Mouse (Mus musculus) forebrain, embryonic 16.5 days (tissue): ENCODE data around the gene Ap2a2. TPM values are rescaled to one million over a fixed set of nuclear protein-coding genes. Genes with fewer than 3 reads are reported as not detected.
"Not testable (repeated sequence)": the region's sequence is repeated elsewhere in the genome, so short reads cannot be mapped to it uniquely, and the experiment has no call there.

Experiments used
- ATAC-seq: fragments of 200-750 bp; cut with Nextera tagmentation; 2 replicates; pipeline ENCODE4 v1.8.0; 2017; ENCODE audit warnings: mild to moderate bottlenecking, moderate library complexity
- H3K27ac ChIP-seq: fragments of 300-500 bp; sonication (generic); 2 replicates; pipeline ENCODE4 v1.5.1; 2014; ENCODE audit warnings: low read length, control low read depth
- H3K27me3 ChIP-seq: fragments of 300-500 bp; sonication (generic); replicated peaks from 2 replicates; pipeline ENCODE4 v1.6.1; 2014; ENCODE audit warnings: low read length; ENCODE audit not compliant: control insufficient read depth, insufficient read depth
- H3K36me3 ChIP-seq: fragments of 300-500 bp; sonication (generic); 2 replicates; pipeline ENCODE4 v1.6.1; 2014; ENCODE audit not compliant: control insufficient read depth, insufficient read depth
- H3K4me1 ChIP-seq: fragments of 300-500 bp; sonication (generic); replicated peaks from 2 replicates; pipeline ENCODE4 v1.6.1; 2014; ENCODE audit warnings: low read length; ENCODE audit not compliant: control insufficient read depth, insufficient read depth
- H3K4me2 ChIP-seq: fragments of 300-500 bp; sonication (generic); 2 replicates; pipeline ENCODE4 v1.6.1; 2014; ENCODE audit warnings: mild to moderate bottlenecking, low read length, control low read depth
- H3K4me3 ChIP-seq: fragments of 300-500 bp; sonication (generic); replicated peaks from 2 replicates; pipeline ENCODE4 v1.5.1; 2014; ENCODE audit warnings: mild to moderate bottlenecking, low read length, control low read depth
- H3K9ac ChIP-seq: fragments of 300-500 bp; sonication (generic); replicated peaks from 2 replicates; pipeline ENCODE4 v1.6.1; 2014; ENCODE audit warnings: low read depth, low read length, control low read depth
- H3K9me3 ChIP-seq: fragments of 300-500 bp; sonication (generic); 2 replicates; pipeline ENCODE4 v1.6.1; 2016; ENCODE audit warnings: low read length; ENCODE audit not compliant: control insufficient read depth
- WGBS: fragments of 180-500 bp; shearing (Covaris S2); extraction: QIAGEN DNeasy Blood & Tissue Kit; methylation state at CpG from one replicate; pipeline ENCODE4 v1.1.7; 2014; 5-methylcytosine and 5-hydroxymethylcytosine counted together
- microRNA-seq: library from miRNA; unstranded; fragments of <30 nt; microRNA quantifications from one replicate; pipeline ENCODE4, GENCODE M21; 2017
- polyA plus RNA-seq: library from polyadenylated mRNA; unstranded; fragments of >200 nt; fragmentation: Nextera tagmentation; extraction: Ambion mirVana; gene quantifications from 2 replicates; pipeline ENCODE4 v1.2.1, GENCODE M21; 2015

Gene Ap2a2
- polyA plus RNA-seq, 1 experiment from 2014 or later = 123 TPM

- Histone ChIP-seq H3K4me1 (no peaks in the 10 kb centered on the region), H3K27ac (no peak overlapping the region), H3K9ac (no peak overlapping the region), H3K27me3 (no peaks in the 10 kb centered on the region), H3K9me3 (no peaks in the 10 kb centered on the region), H3K36me3 (no peaks in the 10 kb centered on the region), H3K4me2 (no peak overlapping the region), H3K4me3 (no peak overlapping the region)
- 62% methylated on average over 3 of the region's 3 CpGs for WGBS
- no peak for ATAC-seq
These were observed 99.5 kb downstream of the Ap2a2 start for GRCm38 (mm10) chr7:141661481-141661880.

- H3K27ac ChIP-seq = no peak overlapping the region
- H3K4me2 ChIP-seq = no peak overlapping the region
- no peak for ATAC-seq
- no peak overlapping the region for H3K4me3 ChIP-seq
- no peaks in the 10 kb centered on the region for H3K36me3 ChIP-seq
- no peaks in the 10 kb centered on the region for H3K4me1 ChIP-seq
- H3K9ac ChIP-seq = no peak overlapping the region
- H3K27me3 ChIP-seq = no peaks in the 10 kb centered on the region
- 62% methylated on average over 5 of the region's 5 CpGs for WGBS
- no peaks in the 10 kb centered on the region for H3K9me3 ChIP-seq
These were observed 100.2 kb downstream of the Ap2a2 start for GRCm38 (mm10) chr7:141662223-141662622.

GRCm38 (mm10) chr7:141666190-141666589 lies 104.2 kb downstream of the Ap2a2 start:
- no peaks in the 10 kb centered on the region for H3K36me3 ChIP-seq
- no peak overlapping the region for H3K27ac ChIP-seq
- H3K4me3 ChIP-seq = no peak overlapping the region
- ATAC-seq = no peak
- H3K9ac ChIP-seq = no peak overlapping the region
- H3K27me3 ChIP-seq = no peaks in the 10 kb centered on the region
- H3K9me3 ChIP-seq = no peaks in the 10 kb centered on the region
- no peak overlapping the region for H3K4me2 ChIP-seq
- H3K4me1 ChIP-seq = no peaks in the 10 kb centered on the region
- 16% methylated on average over 4 of the region's 4 CpGs for WGBS

- WGBS = 92% methylated on average over 3 of the region's 3 CpGs
- H3K27ac ChIP-seq, H3K4me3 ChIP-seq, H3K9me3 ChIP-seq, H3K4me1 ChIP-seq, H3K36me3 ChIP-seq, H3K9ac ChIP-seq, H3K4me2 ChIP-seq, H3K27me3 ChIP-seq, ATAC-seq: not testable (repeated sequence)
These were observed 107.1 kb downstream of the Ap2a2 start for GRCm38 (mm10) chr7:141669097-141669496.

- WGBS = 82% methylated on average over 4 of the region's 4 CpGs
- Histone ChIP-seq H3K4me2 (no peak overlapping the region), H3K4me3 (no peak overlapping the region), H3K36me3 (no peaks in the 10 kb centered on the region), H3K27ac (no peak overlapping the region), H3K4me1 (no peaks in the 10 kb centered on the region), H3K27me3 (no peaks in the 10 kb centered on the region), H3K9me3 (no peaks in the 10 kb centered on the region), H3K9ac (no peak overlapping the region)
- no peak for ATAC-seq
These were observed 109.0 kb downstream of the Ap2a2 start for GRCm38 (mm10) chr7:141670999-141671398.

GRCm38 (mm10) chr7:141671626-141672291 lies 109.8 kb downstream of the Ap2a2 start:
- no peak for ATAC-seq
- 83% methylated on average over 5 of the region's 5 CpGs for WGBS
- no peaks in the 10 kb centered on the region for H3K9me3 ChIP-seq
- no peak overlapping the region for H3K9ac ChIP-seq
- H3K27me3 ChIP-seq = no peaks in the 10 kb centered on the region
- H3K4me1 ChIP-seq = no peaks in the 10 kb centered on the region
- no peak overlapping the region for H3K27ac ChIP-seq
- no peaks in the 10 kb centered on the region for H3K36me3 ChIP-seq
- H3K4me3 ChIP-seq = no peak overlapping the region
- H3K4me2 ChIP-seq = no peak overlapping the region

- Histone ChIP-seq H3K4me2 (no peak overlapping the region), H3K27me3 (no peaks in the 10 kb centered on the region), H3K27ac (no peak overlapping the region), H3K36me3 (no peaks in the 10 kb centered on the region), H3K9ac (no peak overlapping the region), H3K9me3 (no peaks in the 10 kb centered on the region), H3K4me1 (no peaks in the 10 kb centered on the region), H3K4me3 (no peak overlapping the region)
- 85% methylated on average over 4 of the region's 4 CpGs for WGBS
- ATAC-seq = no peak
These were observed 116.9 kb downstream of the Ap2a2 start for GRCm38 (mm10) chr7:141678922-141679321.

Small RNA genes within 50 kb of the gene (microRNA-seq; reads per million reads assigned to microRNA genes)
- gene Mir7063 = 1.0 reads per million

Other genes with a start within 250 kb of the Ap2a2 start
- gene Deaf1, start 234.5 kb upstream of the Ap2a2 start, polyA plus RNA-seq = 144 and 164 TPM in 2 replicates
- gene Tmem80, start 234.4 kb upstream of the Ap2a2 start, polyA plus RNA-seq = 53.6 and 62.2 TPM in 2 replicates
- 0.67 and 0.93 TPM in 2 replicates for gene Eps8l2, start 223.3 kb upstream of the Ap2a2 start, polyA plus RNA-seq
- gene Taldo1, start 170.0 kb upstream of the Ap2a2 start, polyA plus RNA-seq = 342 and 375 TPM in 2 replicates
- 56.4 and 65.9 TPM in 2 replicates for gene Gatd1, start 148.0 kb upstream of the Ap2a2 start, polyA plus RNA-seq
- 52.4 and 70.3 TPM in 2 replicates for gene Cend1, start 132.7 kb upstream of the Ap2a2 start, polyA plus RNA-seq
- 88.4 and 111 TPM in 2 replicates for gene Slc25a22, start 124.3 kb upstream of the Ap2a2 start, polyA plus RNA-seq
- gene Pidd1, start 118.1 kb upstream of the Ap2a2 start, polyA plus RNA-seq = 7.9 and 9.9 TPM in 2 replicates
- 684 and 749 TPM in 2 replicates for gene Rplp2, start 114.8 kb upstream of the Ap2a2 start, polyA plus RNA-seq
- 20.5 and 23.2 TPM in 2 replicates for gene Pnpla2, start 107.0 kb upstream of the Ap2a2 start, polyA plus RNA-seq
- 5.2 and 5.3 TPM in 2 replicates for gene Cracr2b, start 101.1 kb upstream of the Ap2a2 start, polyA plus RNA-seq
- 20.8 TPM in 2 replicates for gene Cd151, start 94.8 kb upstream of the Ap2a2 start, polyA plus RNA-seq
- 60.7 and 61.9 TPM in 2 replicates for gene Polr2l, start 87.0 kb upstream of the Ap2a2 start, polyA plus RNA-seq
- 29.8 and 31.8 TPM in 2 replicates for gene Tspan4, start 86.9 kb upstream of the Ap2a2 start, polyA plus RNA-seq
- 31.2 and 35.6 TPM in 2 replicates for gene Chid1, start 22.3 kb upstream of the Ap2a2 start, polyA plus RNA-seq
- 0.15 and 0.20 TPM in 2 replicates for gene Muc6, start 93.1 kb downstream of the Ap2a2 start, polyA plus RNA-seq
- 0.18 and 0.47 TPM in 2 replicates for gene Muc2, start 128.2 kb downstream of the Ap2a2 start, polyA plus RNA-seq
- not detected in 2 replicates for gene Muc5ac, start 226.8 kb downstream of the Ap2a2 start, polyA plus RNA-seq